Mouse (Mus musculus) stomach, embryonic 15.5 days (tissue): ENCODE measurements around the gene Gm28036. TPM values are rescaled to one million over a fixed set of nuclear protein-coding genes. Genes with fewer than 3 reads are reported as not detected.

Experiments used
- ATAC-seq: fragments of 200-750 bp; cut with Nextera tagmentation; 2 replicates; pipeline ENCODE4 v1.8.0; 2017; ENCODE audit warnings: low read depth, moderate number of reproducible peaks, moderate TSS enrichment; ENCODE audit not compliant: insufficient read depth, low FRiP score
- H3K27ac ChIP-seq: fragments of 300-500 bp; sonication (generic); 2 replicates; pipeline ENCODE4 v1.5.1; 2015; ENCODE audit warnings: mild to moderate bottlenecking, inconsistent platforms
- H3K27me3 ChIP-seq: fragments of 300-500 bp; sonication (generic); replicated peaks from 2 replicates; pipeline ENCODE4 v1.6.1; 2015; ENCODE audit warnings: inconsistent platforms
- H3K36me3 ChIP-seq: fragments of 300-500 bp; sonication (generic); 2 replicates; pipeline ENCODE4 v1.6.1; 2015; ENCODE audit warnings: inconsistent platforms
- H3K4me1 ChIP-seq: fragments of 300-500 bp; sonication (generic); 2 replicates; pipeline ENCODE4 v1.6.1; 2015; ENCODE audit warnings: inconsistent platforms
- H3K4me2 ChIP-seq: fragments of 300-500 bp; sonication (generic); 2 replicates; pipeline ENCODE4 v1.6.1; 2015; ENCODE audit warnings: mild to moderate bottlenecking, inconsistent platforms
- H3K4me3 ChIP-seq: fragments of 300-500 bp; sonication (generic); replicated peaks from 2 replicates; pipeline ENCODE4 v1.5.1; 2015; ENCODE audit warnings: inconsistent platforms
- H3K9ac ChIP-seq: fragments of 300-500 bp; sonication (generic); 2 replicates; pipeline ENCODE4 v1.6.1; 2015; ENCODE audit warnings: inconsistent platforms
- H3K9me3 ChIP-seq: fragments of 300-500 bp; sonication (generic); 2 replicates; pipeline ENCODE4 v1.6.1; 2016; ENCODE audit warnings: inconsistent platforms
- WGBS: fragments of 180-500 bp; shearing (Covaris S2); methylation state at CpG from one replicate; pipeline ENCODE4 v1.1.7; 2015; 5-methylcytosine and 5-hydroxymethylcytosine counted together
- polyA plus RNA-seq: library from polyadenylated mRNA; unstranded; fragments of >200 nt; fragmentation: Nextera tagmentation; extraction: Ambion mirVana; gene quantifications from 2 replicates; pipeline ENCODE4 v1.2.1, GENCODE M21; 2015

Gene Gm28036
- 12.6 and 12.9 TPM in 2 replicates for polyA plus RNA-seq

- H3K27me3 ChIP-seq, result no peaks in the 10 kb centered on the region
- H3K9ac ChIP-seq, result no peak within 1 kb of the TSS
- 95% methylated on average over 5 of the region's 5 CpGs for WGBS
- no peak within 1 kb of the TSS for H3K27ac ChIP-seq
- ATAC-seq, result no peak
- peaks cover 8% of the 10 kb centered on the region; the same call in 1 of the 2 replicates for H3K36me3 ChIP-seq
- no peaks in the 10 kb centered on the region for H3K9me3 ChIP-seq
- no peaks in the 10 kb centered on the region for H3K4me1 ChIP-seq
- no peak within 1 kb of the TSS for H3K4me3 ChIP-seq
- H3K4me2 ChIP-seq, result no peak within 1 kb of the TSS
These were observed at the start of gene Gm28036 for GRCm38 (mm10) chr2:156126992-156127391. Gene Gm28036, minus strand, starts transcription at chr2:156127092.

GRCm38 (mm10) chr2:156166557-156166956 is 39.7 kb upstream of the Gm28036 start:
- WGBS, result 93% methylated on average over 5 of the region's 5 CpGs

GRCm38 (mm10) chr2:156165478-156165877 is 38.6 kb upstream of the Gm28036 start:
- H3K36me3 ChIP-seq, result peaks cover 47% of the 10 kb centered on the region
- H3K4me1 ChIP-seq, result no peaks in the 10 kb centered on the region
- H3K9me3 ChIP-seq, result no peaks in the 10 kb centered on the region
- no peak overlapping the region for H3K27ac ChIP-seq
- 93% methylated on average over 1 of the region's 1 CpGs for WGBS
- H3K4me3 ChIP-seq, result no peak overlapping the region
- H3K4me2 ChIP-seq, result no peak overlapping the region
- H3K27me3 ChIP-seq, result no peaks in the 10 kb centered on the region
- no peak for ATAC-seq
- no peak overlapping the region for H3K9ac ChIP-seq

More at GRCm38 (mm10) chr2:156166557-156166956, 39.7 kb upstream of the Gm28036 start:
- no peaks in the 10 kb centered on the region for H3K4me1 ChIP-seq
- no peak for ATAC-seq
- no peaks in the 10 kb centered on the region for H3K9me3 ChIP-seq
- peaks cover 47% of the 10 kb centered on the region for H3K36me3 ChIP-seq
- no peak overlapping the region for H3K27ac ChIP-seq
- no peaks in the 10 kb centered on the region for H3K27me3 ChIP-seq
- H3K4me2 ChIP-seq, result no peak overlapping the region
- no peak overlapping the region for H3K9ac ChIP-seq
- H3K4me3 ChIP-seq, result no peak overlapping the region

GRCm38 (mm10) chr2:156151538-156151937 is 24.6 kb upstream of the Gm28036 start:
- Histone ChIP-seq H3K27ac (no peak overlapping the region), H3K27me3 (no peaks in the 10 kb centered on the region), H3K36me3 (peaks cover 39% of the 10 kb centered on the region), H3K4me3 (no peak overlapping the region), H3K9ac (no peak overlapping the region), H3K4me1 (no peaks in the 10 kb centered on the region), H3K4me2 (no peak overlapping the region), H3K9me3 (no peaks in the 10 kb centered on the region)
- no peak for ATAC-seq

- H3K4me2 ChIP-seq, result no peak overlapping the region
- no peaks in the 10 kb centered on the region for H3K9me3 ChIP-seq
- H3K9ac ChIP-seq, result no peak overlapping the region
- H3K36me3 ChIP-seq, result peaks cover 27% of the 10 kb centered on the region
- no peaks in the 10 kb centered on the region for H3K27me3 ChIP-seq
- no peak for ATAC-seq
- no peak overlapping the region for H3K4me3 ChIP-seq
- peaks cover 5% of the 10 kb centered on the region; the same call in 1 of the 2 replicates for H3K4me1 ChIP-seq
- H3K27ac ChIP-seq, result no peak overlapping the region
- WGBS, result 84% methylated on average over 3 of the region's 3 CpGs
These were observed 20.5 kb upstream of the Gm28036 start for GRCm38 (mm10) chr2:156147316-156147915.

GRCm38 (mm10) chr2:156146272-156146989 is 19.5 kb upstream of the Gm28036 start:
- H3K36me3 ChIP-seq, result peaks cover 28% of the 10 kb centered on the region
- H3K4me3 ChIP-seq, result no peak overlapping the region
- H3K27ac ChIP-seq, result no peak overlapping the region
- no peaks in the 10 kb centered on the region for H3K9me3 ChIP-seq
- peaks cover 5% of the 10 kb centered on the region; the same call in 1 of the 2 replicates for H3K4me1 ChIP-seq
- no peak overlapping the region for H3K9ac ChIP-seq
- no peaks in the 10 kb centered on the region for H3K27me3 ChIP-seq
- 65% methylated on average over 5 of the region's 5 CpGs for WGBS
- H3K4me2 ChIP-seq, result no peak overlapping the region
- no peak for ATAC-seq

- peak overlapping the region; percentile 86 for H3K4me2 ChIP-seq
- H3K9ac ChIP-seq, result no peak overlapping the region
- peaks cover 30% of the 10 kb centered on the region for H3K36me3 ChIP-seq
- no peak overlapping the region for H3K27ac ChIP-seq
- no peak overlapping the region; the same call in 1 of the 2 replicates for H3K4me3 ChIP-seq
- no peaks in the 10 kb centered on the region for H3K27me3 ChIP-seq
- peaks cover 5% of the 10 kb centered on the region; the same call in 1 of the 2 replicates for H3K4me1 ChIP-seq
- ATAC-seq, result no peak
- no peaks in the 10 kb centered on the region for H3K9me3 ChIP-seq
- 56% methylated on average over 11 of the region's 11 CpGs for WGBS
These were observed 18.7 kb upstream of the Gm28036 start for GRCm38 (mm10) chr2:156145486-156146130.

GRCm38 (mm10) chr2:156143953-156144724 is 17.2 kb upstream of the Gm28036 start, which contains the start of the genes Romo1 and Nfs1:
Gene Romo1, plus strand, starts transcription at chr2:156144039.
Gene Nfs1, minus strand, starts transcription at chr2:156144186.
- peak; percentile 94 for ATAC-seq
- peak within 1 kb of the TSS; percentile 89 for H3K4me3 ChIP-seq
- H3K9me3 ChIP-seq, result no peaks in the 10 kb centered on the region
- H3K4me2 ChIP-seq, result peak within 1 kb of the TSS; percentile 86
- peak within 1 kb of the TSS; percentile 95 for H3K27ac ChIP-seq
- peaks cover 5% of the 10 kb centered on the region; the same call in 1 of the 2 replicates for H3K4me1 ChIP-seq
- peak within 1 kb of the TSS; percentile 83 for H3K9ac ChIP-seq
- H3K27me3 ChIP-seq, result no peaks in the 10 kb centered on the region
- peaks cover 22% of the 10 kb centered on the region for H3K36me3 ChIP-seq
- WGBS, result under 1% methylated on average over 68 of the region's 70 CpGs

- H3K9ac ChIP-seq, result peak overlapping the region; percentile 83
- whole genome bisulfite sequencing, result 2% methylated on average over 16 of the region's 16 CpGs
- no peak for ATAC-seq
- peak overlapping the region; percentile 86 for H3K4me2 ChIP-seq
- no peaks in the 10 kb centered on the region for H3K9me3 ChIP-seq
- no peaks in the 10 kb centered on the region for H3K27me3 ChIP-seq
- peaks cover 16% of the 10 kb centered on the region for H3K36me3 ChIP-seq
- peak overlapping the region; percentile 95; the same call in 1 of the 2 replicates for H3K27ac ChIP-seq
- peaks cover 5% of the 10 kb centered on the region; the same call in 1 of the 2 replicates for H3K4me1 ChIP-seq
- H3K4me3 ChIP-seq, result peak overlapping the region; percentile 89
These were observed 16.5 kb upstream of the Gm28036 start for GRCm38 (mm10) chr2:156143367-156143766.

GRCm38 (mm10) chr2:156142820-156143219 is 15.9 kb upstream of the Gm28036 start:
- no peak for ATAC-seq
- H3K27ac ChIP-seq, result no peak overlapping the region
- peaks cover 12% of the 10 kb centered on the region for H3K36me3 ChIP-seq
- WGBS, result 74% methylated on average over 2 of the region's 2 CpGs
- H3K4me1 ChIP-seq, result peaks cover 5% of the 10 kb centered on the region; the same call in 1 of the 2 replicates
- H3K9me3 ChIP-seq, result no peaks in the 10 kb centered on the region
- H3K27me3 ChIP-seq, result no peaks in the 10 kb centered on the region
- H3K9ac ChIP-seq, result no peak overlapping the region
- peak overlapping the region; percentile 86 for H3K4me2 ChIP-seq
- H3K4me3 ChIP-seq, result peak overlapping the region; percentile 89

- Histone ChIP-seq H3K9me3 (no peaks in the 10 kb centered on the region), H3K4me1 (no peaks in the 10 kb centered on the region), H3K36me3 (peaks cover 4% of the 10 kb centered on the region; the same call in 1 of the 2 replicates), H3K4me2 (no peak overlapping the region), H3K4me3 (no peak overlapping the region), H3K27ac (no peak overlapping the region), H3K9ac (no peak overlapping the region), H3K27me3 (no peaks in the 10 kb centered on the region)
- 80% methylated on average over 6 of the region's 6 CpGs for WGBS
- no peak for ATAC-seq
These were observed 8.8 kb upstream of the Gm28036 start for GRCm38 (mm10) chr2:156135695-156136094.
